Comparison of ENCODE assay signal across 8 mouse cellular contexts in the genomic region with DNA sequence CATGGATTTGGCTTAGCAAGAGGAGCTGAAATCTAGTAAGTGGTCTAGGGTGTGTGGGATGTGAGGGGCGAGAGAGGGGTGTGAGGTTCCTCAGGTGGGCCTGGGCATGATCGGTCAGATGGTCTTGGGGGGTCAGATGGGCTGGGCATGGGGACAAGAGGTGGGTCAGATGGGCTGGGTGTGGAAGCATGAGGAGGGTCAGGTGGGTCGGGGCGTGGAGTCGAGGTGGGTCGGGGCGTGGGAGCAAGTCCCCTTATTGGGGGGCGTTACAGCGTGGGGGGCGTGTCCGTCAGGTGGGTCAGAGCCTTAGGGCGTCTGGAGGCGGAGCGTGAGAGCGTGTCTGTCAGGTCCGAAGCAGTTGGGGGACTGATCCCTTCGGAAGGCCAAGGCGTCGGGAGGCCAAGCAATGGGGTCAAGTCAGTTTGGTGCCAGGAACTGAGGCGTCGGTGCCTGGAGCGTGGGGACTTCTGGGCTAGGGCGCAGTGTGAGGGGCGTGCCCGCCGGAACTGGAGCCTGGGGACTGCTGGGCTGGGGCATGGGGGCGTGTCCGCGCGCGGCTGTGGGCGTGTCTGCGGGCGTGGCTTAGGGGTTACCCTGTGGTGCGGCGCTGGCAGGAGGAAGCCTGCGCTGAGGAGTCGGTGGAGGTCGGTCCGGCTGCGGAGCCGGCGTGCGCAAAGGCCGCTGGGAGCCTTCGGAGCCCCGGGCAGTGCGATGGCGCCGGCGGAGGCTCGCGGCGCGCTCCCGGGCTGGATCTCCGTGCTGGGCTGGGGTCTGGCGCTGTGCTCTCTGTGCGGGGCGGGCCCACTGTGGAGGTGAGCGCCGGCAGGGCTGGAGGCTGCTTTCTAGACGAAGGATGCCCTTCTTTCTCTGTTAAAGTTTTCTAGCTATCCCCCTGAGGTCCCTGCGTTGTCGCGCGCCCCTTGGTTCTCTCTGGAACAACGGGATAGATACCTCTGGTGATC. TPM values are rescaled to one million over a fixed set of nuclear protein-coding genes. Genes with fewer than 3 reads are reported as not detected.
DNase-seq lines count a peak whose midpoint lies in the region; ATAC-seq lines count a peak whose summit lies in the region.
"Not testable (repeated sequence)": the region's sequence is repeated elsewhere in the genome, so short reads cannot be mapped to it uniquely, and the experiment has no call there.

A gene (plus strand): TSS at position 618 of the 962 bp plus-strand sequence.

- peak within 1 kb of the TSS; percentile 51 for H3K4me2 ChIP-seq in embryonic facial prominence, embryonic 14.5 days (ENCODE audit: low read depth, low read length)
- H3K4me2 ChIP-seq in limb, embryonic 11.5 days (ENCODE audit: low read depth, severe bottlenecking), result peak within 1 kb of the TSS; percentile 42
- peak within 1 kb of the TSS; percentile 45 for H3K4me2 ChIP-seq in midbrain, embryonic 11.5 days

- ATAC-seq in embryonic facial prominence, embryonic 14.5 days (ENCODE audit: low read depth), result peak; percentile 98
- peak; percentile 99 for ATAC-seq in limb, embryonic 11.5 days (ENCODE audit: insufficient number of reproducible peaks, low FRiP score, low TSS enrichment, low read depth)
- ATAC-seq in midbrain, embryonic 11.5 days (ENCODE audit: low FRiP score), result peak; percentile 99

- not testable (repeated sequence) for H3K9me3 ChIP-seq in embryonic facial prominence, embryonic 14.5 days (ENCODE audit: control insufficient read depth, low read length); limb, embryonic 11.5 days (ENCODE audit: control insufficient read depth, low read length); midbrain, embryonic 11.5 days (ENCODE audit: control insufficient read depth, low read length)

- not testable (repeated sequence) for H3K27me3 ChIP-seq in embryonic facial prominence, embryonic 14.5 days (replicated peaks; ENCODE audit: control insufficient read depth, insufficient read depth, low read length); limb, embryonic 11.5 days (ENCODE audit: control insufficient read depth, insufficient read depth, low read length); midbrain, embryonic 11.5 days (ENCODE audit: control insufficient read depth, insufficient read depth, low read length)

- H3K36me3 ChIP-seq in embryonic facial prominence, embryonic 14.5 days (ENCODE audit: control insufficient read depth, insufficient read depth, low read length); limb, embryonic 11.5 days (ENCODE audit: control insufficient read depth, insufficient read depth, low read length); midbrain, embryonic 11.5 days (ENCODE audit: control insufficient read depth, insufficient read depth, low read length): not testable (repeated sequence)

- DNase-seq in adrenal gland, postnatal 14 days, result peak; percentile 86
- DNase-seq in embryonic facial prominence, embryonic 14.5 days (ENCODE audit: low spot score), result peak; percentile 7
- DNase-seq in heart, adult 8-10 months (ENCODE audit: low spot score), result peak; percentile 74
- peak; percentile 86 for DNase-seq in kidney, adult 18-20 months
- peak; percentile 51 for DNase-seq in limb, embryonic 11.5 days (ENCODE audit: low spot score)
- DNase-seq in midbrain, embryonic 11.5 days (ENCODE audit: low spot score, missing footprints), result peak; percentile 93
- DNase-seq in right cerebral cortex, postnatal 36 days (ENCODE audit: low spot score in 2 of 2), result peak; percentile 26 to 38
- peak; percentile 25 for DNase-seq in yolk sac, embryonic 10.5 days (ENCODE audit: low spot score)

- not testable (repeated sequence) for H3K4me1 ChIP-seq in embryonic facial prominence, embryonic 14.5 days (ENCODE audit: control insufficient read depth, insufficient read depth, low read length); limb, embryonic 11.5 days (ENCODE audit: control insufficient read depth, insufficient read depth, low read length); midbrain, embryonic 11.5 days (ENCODE audit: control insufficient read depth, insufficient read depth, low read length)

- H3K4me3 ChIP-seq in embryonic facial prominence, embryonic 14.5 days (ENCODE audit: low read depth, low read length), result peak within 1 kb of the TSS; percentile 50
- peak within 1 kb of the TSS; percentile 42 for H3K4me3 ChIP-seq in limb, embryonic 11.5 days (ENCODE audit: low read depth, low read length)
- H3K4me3 ChIP-seq in midbrain, embryonic 11.5 days (ENCODE audit: low read depth, low read length), result peak within 1 kb of the TSS; percentile 43

- not testable (repeated sequence) for H3K27ac ChIP-seq in embryonic facial prominence, embryonic 14.5 days (replicated peaks; ENCODE audit: low read depth, low read length); limb, embryonic 11.5 days (replicated peaks; ENCODE audit: low read depth, low read length); midbrain, embryonic 11.5 days (ENCODE audit: low read depth, low read length)

- WGBS in embryonic facial prominence, embryonic 14.5 days, result 0% methylated on average over 14 of the region's 68 CpGs
- WGBS in limb, embryonic 11.5 days, result under 1% methylated on average over 50 of the region's 68 CpGs
- WGBS in midbrain, embryonic 11.5 days, result 1% methylated on average over 42 of the region's 68 CpGs

- peak within 1 kb of the TSS; percentile 67 for H3K9ac ChIP-seq in embryonic facial prominence, embryonic 14.5 days (ENCODE audit: low read depth, low read length)
- H3K9ac ChIP-seq in limb, embryonic 11.5 days (ENCODE audit: low read length), result peak within 1 kb of the TSS; percentile 73
- peak within 1 kb of the TSS; percentile 69 for H3K9ac ChIP-seq in midbrain, embryonic 11.5 days (ENCODE audit: low read length)

RNA-seq across cellular contexts. Expression of the gene that starts here (rescaled TPM):
- 0.64 TPM in 1 of 2 replicates, not detected in the other for total RNA-seq in adrenal gland, postnatal 14 days (2021)
- polyA plus RNA-seq in embryonic facial prominence, embryonic 14.5 days (2014; fragmentation: Nextera tagmentation; extraction: Ambion mirVana), result 0.10 and 0.37 TPM in 2 replicates
- not detected for total RNA-seq in heart, adult 8-10 months (2022)
- 0.09 and 0.16 TPM in 2 replicates for polyA plus RNA-seq in limb, embryonic 11.5 days (2014; fragmentation: Nextera tagmentation; extraction: Ambion mirVana)
- 0.15 and 0.44 TPM in 2 replicates for polyA plus RNA-seq in midbrain, embryonic 11.5 days (2014; fragmentation: Nextera tagmentation; extraction: Ambion mirVana)

Comparison
In these comparisons a context has a peak if more than half of its experiments do, and no peak if none do; other contexts are left out.
1. Peak in DNase-seq in adrenal gland, postnatal 14 days; RNA of the gene not detected or under 1 TPM.
2. Peak in DNase-seq, ATAC-seq, H3K4me3 ChIP-seq, H3K9ac ChIP-seq and H3K4me2 ChIP-seq in embryonic facial prominence, embryonic 14.5 days; RNA of the gene not detected or under 1 TPM.
3. Peak in DNase-seq in heart, adult 8-10 months; RNA of the gene not detected or under 1 TPM.
4. Peak in DNase-seq, ATAC-seq, H3K4me3 ChIP-seq, H3K9ac ChIP-seq and H3K4me2 ChIP-seq in limb, embryonic 11.5 days; RNA of the gene not detected or under 1 TPM.
5. Peak in DNase-seq, ATAC-seq, H3K4me3 ChIP-seq, H3K9ac ChIP-seq and H3K4me2 ChIP-seq in midbrain, embryonic 11.5 days; RNA of the gene not detected or under 1 TPM.
6. DNase-seq: peak in every context shown above with its lines; median percentile 93 in midbrain, embryonic 11.5 days; 86 in adrenal gland, postnatal 14 days; 86 in kidney, adult 18-20 months; 74 in heart, adult 8-10 months; 51 in limb, embryonic 11.5 days; 32 in right cerebral cortex, postnatal 36 days; 25 in yolk sac, embryonic 10.5 days; 7 in embryonic facial prominence, embryonic 14.5 days.